Mouse (Mus musculus) left cerebral cortex, postnatal 4 days (tissue): ENCODE data around the gene Ippk. TPM values are rescaled to one million over a fixed set of nuclear protein-coding genes. Genes with fewer than 3 reads are reported as not detected.
A peak's percentile ranks its signal among the peaks of the same experiment; 100 is the strongest.

Experiments used
- DNase-seq: peaks from one replicate; pipeline ENCODE4 v3.0.0-alpha.2; 2022
- intact Hi-C: fragments of 180-260 bp; cut with DNase I; formaldehyde crosslinking; loops from one replicate; pipeline ENCODE4 v1.15.1; 2025
- total RNA-seq, 2 experiments: library from RNA; stranded (reverse); gene quantifications; 2 replicates each; pipeline ENCODE4 v1.2.3; 2021

The Ippk gene
- total RNA-seq, 2 experiments from 2014 or later, result 12.7 to 12.8 TPM

DNA sequence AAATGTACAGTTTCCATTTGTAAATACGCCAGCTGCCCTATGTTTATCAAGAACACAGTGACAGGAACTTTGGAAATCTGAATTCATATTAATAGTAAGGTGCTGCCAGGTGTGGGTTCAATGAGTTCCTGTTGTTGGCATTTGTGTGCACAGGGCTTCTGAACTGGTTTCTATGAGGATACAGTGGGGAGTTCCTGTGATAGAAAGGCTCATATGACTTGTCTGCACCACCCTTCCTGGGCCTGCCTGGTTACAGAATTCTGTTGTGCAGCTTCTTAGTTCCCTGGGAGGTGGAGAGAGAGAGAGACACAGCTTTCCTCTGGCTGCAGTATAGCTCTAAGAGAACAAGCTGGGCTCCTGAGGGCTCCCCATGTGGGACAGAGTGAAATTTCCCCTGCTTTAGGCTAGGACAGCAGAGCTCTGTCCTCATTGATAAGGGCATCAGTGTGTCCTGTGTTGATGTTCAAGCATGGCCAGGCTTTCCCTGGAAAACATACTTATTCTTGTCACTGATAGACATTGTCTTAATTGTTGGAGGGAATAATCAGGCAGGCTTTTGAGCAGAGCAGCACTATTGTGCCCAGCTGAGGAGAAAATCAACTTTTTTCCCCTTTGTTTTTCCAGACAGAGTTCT lies 7.1 kb downstream of the Ippk start:
- intact Hi-C loops, result no loop called here
- no peak for DNase-seq

GRCm38 (mm10) chr13:49430529-49430928 lies 9.5 kb downstream of the Ippk start:
- DNase-seq, result no peak
- intact Hi-C loops, result no loop called here

DNA sequence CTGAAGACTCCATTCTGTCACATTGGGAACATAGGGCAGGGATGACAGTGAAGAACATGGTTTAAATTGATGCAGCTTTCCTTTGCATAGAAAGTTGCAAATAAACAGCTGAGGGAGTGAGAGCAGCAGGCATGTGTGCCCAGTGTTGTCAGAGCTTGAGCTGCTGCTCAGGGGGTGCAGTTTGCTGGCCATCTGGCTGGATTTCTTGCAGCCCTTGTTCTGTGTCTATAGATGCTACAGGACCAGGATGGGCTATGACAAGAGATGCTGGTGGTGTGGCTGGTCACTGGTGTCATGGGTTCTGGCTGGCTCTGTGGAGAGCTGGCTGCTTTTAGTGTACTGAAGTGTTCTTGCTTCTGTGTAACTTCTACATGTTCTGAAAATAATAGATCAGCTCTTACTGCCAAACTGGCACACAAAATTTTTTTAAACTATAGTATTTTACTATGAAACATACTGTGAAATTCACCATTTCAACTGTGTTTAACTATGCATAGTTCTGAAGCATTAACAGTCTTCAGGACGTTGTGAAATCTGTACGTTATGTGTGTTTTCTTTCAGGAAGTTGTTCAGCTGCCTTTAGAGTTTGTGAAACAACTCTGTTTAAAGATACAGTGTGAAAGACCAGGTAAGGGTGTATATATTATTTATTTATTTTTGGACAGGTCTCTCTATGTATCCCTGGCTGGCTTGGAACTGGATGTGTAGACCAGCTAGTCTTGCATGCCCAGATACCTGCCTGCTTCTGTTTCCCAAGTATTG lies 12.4 kb downstream of the Ippk start:
- intact Hi-C loops, result no loop called here
- no peak for DNase-seq

- intact Hi-C loops, result no loop called here
- DNase-seq, result no peak
These were observed 14.7 kb downstream of the Ippk start for GRCm38 (mm10) chr13:49435745-49436144.

DNA sequence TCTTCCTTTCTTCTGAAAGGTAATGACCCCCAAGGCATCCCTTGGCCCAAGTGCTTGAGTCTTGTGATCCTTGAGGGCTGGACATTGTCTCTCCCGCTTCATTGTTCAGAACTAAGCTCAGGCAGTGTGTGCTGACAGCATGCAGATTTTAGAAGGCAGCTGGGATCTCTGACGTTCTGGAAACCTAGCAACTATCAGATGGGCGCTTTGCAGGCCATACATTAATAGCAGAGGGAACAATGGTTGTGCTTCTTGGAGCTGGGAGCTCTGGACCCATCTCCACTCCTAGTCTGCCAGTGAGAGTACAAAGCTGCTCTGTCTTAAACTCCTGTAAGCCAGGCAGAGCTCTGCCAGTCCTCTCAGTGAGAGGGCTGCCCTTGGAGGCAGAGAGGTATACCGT lies 15.1 kb downstream of the Ippk start:
- intact Hi-C loops, result no loop called here
- no peak for DNase-seq

DNA sequence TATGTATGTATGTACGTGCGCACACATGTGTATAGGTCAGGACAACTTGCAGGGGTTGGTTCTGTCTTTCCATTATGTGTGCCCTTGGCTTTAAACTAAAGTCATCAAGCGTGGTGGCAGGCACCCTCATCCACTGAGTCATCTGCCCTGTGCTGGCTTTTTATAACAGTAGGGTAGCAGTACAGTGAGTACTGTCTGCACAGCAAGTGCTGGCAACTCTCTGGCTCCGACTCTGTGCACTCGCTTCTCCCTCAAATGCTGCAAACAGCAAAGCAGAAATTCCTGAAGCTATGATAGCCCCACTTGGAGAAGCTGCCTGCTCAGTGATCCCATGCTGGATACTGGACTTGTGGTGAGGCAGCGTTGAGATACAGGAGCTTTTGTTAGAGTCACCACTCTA lies 23.4 kb downstream of the Ippk start:
- no peak for DNase-seq
- intact Hi-C loops, result no loop called here

- intact Hi-C loops, result loop anchor here (5.0 kb wide), 1 partner anchor 198 kb away; no protein-coding TSS in a partner anchor
- peak; percentile 85 for DNase-seq
These were observed 28.3 kb downstream of the Ippk start for GRCm38 (mm10) chr13:49449318-49449749.

DNA sequence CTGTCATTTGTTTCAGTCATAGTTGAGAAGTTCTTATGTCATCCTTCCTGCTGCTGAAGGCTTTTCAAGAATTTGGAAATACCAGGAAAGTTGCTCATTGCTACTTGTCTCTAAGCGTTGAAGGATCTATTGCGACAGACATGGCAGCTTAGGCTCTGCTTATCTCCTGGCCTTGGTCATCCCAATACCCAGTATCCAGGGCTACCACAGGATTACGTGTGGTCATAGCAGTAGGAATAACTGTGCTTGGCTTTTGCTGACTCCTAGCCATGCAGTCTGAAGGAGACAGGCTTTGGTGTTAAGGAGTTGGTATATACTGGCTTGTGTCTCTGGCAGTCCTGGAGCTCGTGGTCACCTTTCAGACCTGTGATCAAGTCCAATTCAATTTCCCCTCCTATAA lies 39.2 kb downstream of the Ippk start:
- intact Hi-C loops, result no loop called here
- no peak for DNase-seq

GRCm38 (mm10) chr13:49460692-49461414 lies 39.8 kb downstream of the Ippk start:
- no peak for DNase-seq
- intact Hi-C loops, result no loop called here

DNA sequence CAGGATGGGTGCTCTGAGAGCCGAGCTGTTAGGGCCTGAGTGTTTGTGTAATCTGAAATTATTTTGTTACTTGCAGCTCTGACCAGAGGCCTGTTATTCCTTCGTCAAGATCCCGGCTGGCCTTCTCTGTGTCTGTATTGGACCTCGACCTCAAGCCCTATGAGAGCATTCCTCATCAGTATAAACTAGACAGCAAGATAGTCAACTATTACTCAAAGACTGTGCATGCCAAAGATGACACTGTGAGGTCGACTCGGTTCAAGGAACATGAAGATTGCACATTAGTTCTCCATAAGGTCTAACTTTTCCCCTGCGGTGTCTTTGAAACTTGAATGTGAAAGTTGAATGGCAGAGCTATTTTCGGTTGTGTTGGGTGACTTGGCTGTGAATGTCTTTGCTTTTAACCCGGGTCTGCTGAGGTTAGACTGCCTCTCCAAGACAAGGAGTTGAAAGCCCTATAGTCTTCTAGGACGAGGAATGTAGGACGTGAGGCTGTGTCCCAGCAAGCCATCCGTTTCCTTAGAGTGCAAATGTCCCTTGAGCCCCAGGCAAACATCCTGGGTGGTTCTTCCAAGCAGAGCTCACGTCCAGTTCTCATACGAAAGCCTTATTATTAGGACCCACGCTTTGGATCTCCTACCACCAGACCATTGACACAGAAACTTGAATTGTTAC lies 40.5 kb downstream of the Ippk start:
- no peak for DNase-seq
- intact Hi-C loops, result no loop called here

DNA sequence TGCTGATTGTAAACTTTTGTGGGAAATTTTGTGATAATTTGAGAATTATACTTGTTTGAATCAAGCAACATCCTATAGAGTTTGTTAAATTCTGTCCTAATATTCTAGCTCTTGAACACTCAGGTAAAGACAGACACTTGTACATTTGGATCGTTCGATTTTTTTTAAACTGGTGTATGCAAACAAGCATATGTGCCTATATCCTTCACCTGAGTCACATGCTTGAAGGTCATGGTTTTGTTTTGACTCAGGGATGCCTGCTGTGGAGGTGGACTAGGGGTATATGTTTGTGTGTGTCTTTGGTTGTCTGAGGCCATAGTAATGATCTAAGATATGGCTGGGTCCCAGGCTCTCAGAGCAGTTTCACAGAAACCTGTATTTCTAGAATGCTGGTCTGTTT lies 41.9 kb downstream of the Ippk start:
- intact Hi-C loops, result no loop called here
- no peak for DNase-seq

DNA sequence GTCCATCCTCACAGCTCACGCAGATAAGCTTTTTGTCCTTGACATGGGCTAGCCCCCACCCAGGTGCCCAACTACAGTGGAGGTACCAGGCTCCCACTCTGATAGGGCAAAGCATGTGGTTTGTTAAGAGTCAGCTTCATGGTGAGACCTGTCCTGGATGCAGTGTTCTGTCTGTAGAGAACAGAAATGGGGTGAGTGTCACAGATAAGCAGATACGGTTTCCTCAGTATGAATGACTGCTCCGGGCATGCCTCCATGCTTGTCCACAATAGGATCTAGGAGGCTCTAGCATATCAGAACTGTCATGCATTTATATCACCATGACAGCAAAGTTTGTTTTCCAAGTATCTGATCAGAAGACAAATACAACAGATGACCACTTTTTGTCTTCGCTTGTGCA lies 44.8 kb downstream of the Ippk start:
- DNase-seq, result no peak
- intact Hi-C loops, result no loop called here

- DNase-seq, result peak; percentile 71
- intact Hi-C loops, result no loop called here
These were observed 45.5 kb downstream of the Ippk start for GRCm38 (mm10) chr13:49466393-49467075.

DNA sequence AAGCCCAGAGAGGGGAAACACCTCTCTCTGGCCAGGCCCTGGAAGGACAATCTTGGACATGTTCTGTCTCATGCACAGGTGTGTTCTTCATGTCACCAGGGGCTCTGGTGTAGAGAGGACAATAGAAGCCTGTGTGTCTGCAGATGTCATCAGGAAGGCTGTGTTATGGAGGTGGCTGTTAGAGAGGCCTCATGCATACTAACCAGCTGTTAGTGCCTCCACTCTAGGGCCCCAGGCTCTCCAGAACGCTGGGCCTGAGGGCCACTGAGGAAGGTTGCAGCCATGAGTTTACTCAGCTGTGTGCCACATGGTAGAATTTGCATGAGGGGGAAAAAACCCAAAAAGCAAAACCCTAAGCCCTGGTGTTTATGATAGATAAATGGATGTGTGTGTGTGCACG lies 46.5 kb downstream of the Ippk start:
- no peak for DNase-seq
- intact Hi-C loops, result no loop called here

- intact Hi-C loops, result no loop called here
- DNase-seq, result peak; percentile 60
These were observed 48.0 kb downstream of the Ippk start for GRCm38 (mm10) chr13:49469002-49469401.

DNA sequence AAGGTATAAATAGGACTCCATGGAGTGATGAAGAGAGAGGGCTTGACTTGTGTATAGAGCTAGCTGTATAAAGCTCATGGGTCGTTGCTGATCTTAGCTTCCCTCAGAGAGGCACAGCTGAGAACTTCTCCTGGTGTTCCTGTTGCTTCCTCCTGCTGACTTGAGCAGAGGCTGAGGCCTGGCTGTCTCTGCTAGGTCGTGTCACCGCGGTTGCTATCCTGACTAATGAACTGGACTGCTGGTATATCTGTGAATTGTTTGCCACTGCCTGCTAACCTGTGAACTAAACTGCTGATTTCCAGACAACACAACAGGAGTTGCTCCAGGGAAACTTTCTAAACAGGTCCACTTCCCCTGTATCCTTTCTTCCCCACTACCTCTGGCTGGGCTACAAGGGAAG lies 49.3 kb downstream of the Ippk start:
- no peak for DNase-seq
- intact Hi-C loops, result no loop called here

DNA sequence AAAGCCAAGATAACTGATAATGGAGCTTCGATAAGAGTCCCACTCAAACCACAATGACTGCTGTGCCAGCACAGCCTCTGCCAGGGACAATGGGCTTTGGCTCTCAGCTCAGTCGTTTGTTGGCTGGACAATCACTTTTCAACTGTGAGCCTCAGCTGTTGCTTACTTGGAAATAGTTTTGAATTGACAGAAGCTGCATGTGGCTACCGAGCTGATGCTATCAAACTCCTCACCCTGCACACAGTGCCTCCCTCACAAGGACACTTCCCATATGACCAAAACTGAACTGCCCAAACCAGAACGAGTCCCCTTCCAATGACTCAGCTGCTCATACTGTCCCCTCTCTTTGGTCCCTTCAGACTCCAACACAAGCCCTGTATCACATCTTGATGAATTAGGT lies 49.8 kb downstream of the Ippk start:
- intact Hi-C loops, result no loop called here
- peak; percentile 21 for DNase-seq

- no peak for DNase-seq
- intact Hi-C loops, result no loop called here
These were observed 51.1 kb downstream of the Ippk start for GRCm38 (mm10) chr13:49471981-49472675.

DNA sequence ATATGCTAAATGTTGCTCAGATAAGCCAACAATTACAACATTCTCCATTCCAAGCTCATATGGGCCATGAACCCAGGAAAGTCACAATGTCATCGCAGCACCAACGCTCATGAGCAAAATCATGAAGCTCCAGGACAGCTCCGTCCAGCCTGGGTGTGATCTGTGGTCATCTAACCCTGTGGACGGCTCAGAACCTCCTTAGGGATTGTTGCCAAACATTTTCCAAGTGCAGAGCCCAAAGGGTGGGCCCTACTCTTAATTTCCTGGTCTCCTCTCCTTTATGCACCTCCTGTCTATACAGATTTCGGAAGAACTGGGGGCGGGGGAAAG lies 51.6 kb downstream of the Ippk start:
- intact Hi-C loops, result no loop called here
- no peak for DNase-seq

DNA sequence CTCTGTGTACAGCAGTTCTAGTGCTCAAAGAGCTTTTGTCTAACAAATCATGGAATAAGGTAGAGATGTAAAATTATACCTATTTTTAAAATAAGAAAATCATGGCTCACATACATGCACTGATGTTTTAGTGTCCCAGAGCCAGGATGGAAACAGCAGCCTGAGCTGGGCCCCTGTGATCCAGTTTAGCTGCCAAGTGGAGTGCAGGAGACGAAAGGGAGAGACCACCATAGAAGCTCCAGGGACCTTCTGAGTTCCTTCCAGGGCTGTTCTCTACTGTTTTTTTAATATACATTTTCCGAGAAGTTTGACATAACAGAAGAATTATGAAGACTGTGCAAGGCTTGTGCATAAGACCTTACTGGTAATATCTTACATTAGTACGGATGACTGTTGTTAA lies 56.8 kb downstream of the Ippk start:
- intact Hi-C loops, result no loop called here
- no peak for DNase-seq
